Mouse (Mus musculus) heart, postnatal 36 days (tissue): ENCODE results near the gene Hip1r. TPM values are rescaled to one million over a fixed set of nuclear protein-coding genes. Genes with fewer than 3 reads are reported as not detected.

ENCODE experiments used
- DNase-seq, 2 experiments: peaks; one replicate each; pipeline ENCODE4 v3.0.0; 2021 to 2022
- intact Hi-C: fragments of 180-260 bp; cut with DNase I; formaldehyde crosslinking; loops from one replicate; pipeline ENCODE4 v1.15.1; 2025
- total RNA-seq, 2 experiments: library from RNA; stranded (reverse); gene quantifications; 2 replicates each; pipeline ENCODE4 v1.2.3; 2021

Hip1r gene
- total RNA-seq, 2 experiments from 2014 or later, result 8.6 to 17.0 TPM

GRCm38 (mm10) chr5:124029220-124030035 lies 56.0 kb downstream of the Hip1r start:
- intact Hi-C loops, result loop anchor here (2.0 kb wide), 1 partner anchor 13 kb away; no protein-coding TSS in a partner anchor
- DNase-seq, result peak in 1 of 2 experiments; percentile 32

- DNase-seq, result no peak
- intact Hi-C loops, result loop anchor here (2.0 kb wide), 1 partner anchor 14 kb away; no protein-coding TSS in a partner anchor
Measured at GRCm38 (mm10) chr5:124030386-124031067, 57.1 kb downstream of the Hip1r start.

GRCm38 (mm10) chr5:124031068-124031955 lies 57.9 kb downstream of the Hip1r start:
- no peak for DNase-seq
- intact Hi-C loops, result loop anchor here (2.0 kb wide), 1 partner anchor 15 kb away; no protein-coding TSS in a partner anchor

- intact Hi-C loops, result no loop called here
Measured at GRCm38 (mm10) chr5:124032001-124032508, 58.6 kb downstream of the Hip1r start, which contains the start of gene Vps37b. Gene Vps37b (minus strand): TSS chr5:124032270.

GRCm38 (mm10) chr5:124034471-124034870 lies 61.0 kb downstream of the Hip1r start:
- intact Hi-C loops, result no loop called here
- DNase-seq, result no peak

More at GRCm38 (mm10) chr5:124032001-124032508, 58.6 kb downstream of the Hip1r start, which contains the start of gene Vps37b:
- DNase-seq, result peak; percentile 92 to 93

GRCm38 (mm10) chr5:124035406-124035805 lies 62.0 kb downstream of the Hip1r start:
- intact Hi-C loops, result no loop called here

GRCm38 (mm10) chr5:124035806-124036205 lies 62.4 kb downstream of the Hip1r start:
- intact Hi-C loops, result no loop called here
- no peak for DNase-seq

More at GRCm38 (mm10) chr5:124035406-124035805, 62.0 kb downstream of the Hip1r start:
- no peak for DNase-seq

- intact Hi-C loops, result no loop called here
- no peak for DNase-seq
Measured at GRCm38 (mm10) chr5:124036341-124036740, 62.9 kb downstream of the Hip1r start.

- intact Hi-C loops, result no loop called here
Measured at GRCm38 (mm10) chr5:124036836-124037235, 63.4 kb downstream of the Hip1r start.

GRCm38 (mm10) chr5:124039602-124040001 lies 66.2 kb downstream of the Hip1r start:
- intact Hi-C loops, result no loop called here
- DNase-seq, result no peak

More at GRCm38 (mm10) chr5:124036836-124037235, 63.4 kb downstream of the Hip1r start:
- DNase-seq, result no peak

- DNase-seq, result no peak
- intact Hi-C loops, result no loop called here
Measured at GRCm38 (mm10) chr5:124041097-124041496, 67.7 kb downstream of the Hip1r start.

- intact Hi-C loops, result no loop called here
- peak; percentile 53 to 69 for DNase-seq
Measured at GRCm38 (mm10) chr5:124043212-124043978, 70.0 kb downstream of the Hip1r start.

GRCm38 (mm10) chr5:124043999-124044398 lies 70.6 kb downstream of the Hip1r start:
- intact Hi-C loops, result no loop called here
- DNase-seq, result no peak

GRCm38 (mm10) chr5:124045453-124046010 lies 72.1 kb downstream of the Hip1r start:
- intact Hi-C loops, result loop anchor here (5.0 kb wide), 1 partner anchor 37 kb away; no protein-coding TSS in a partner anchor
- DNase-seq, result no peak

- no peak for DNase-seq
- intact Hi-C loops, result loop anchor here (5.0 kb wide), 1 partner anchor 35 kb away; no protein-coding TSS in a partner anchor
Measured at GRCm38 (mm10) chr5:124046741-124047401, 73.4 kb downstream of the Hip1r start.

- intact Hi-C loops, result loop anchor here (5.0 kb wide), 1 partner anchor 33 kb away; no protein-coding TSS in a partner anchor
- no peak for DNase-seq
Measured at GRCm38 (mm10) chr5:124049249-124050045, 76.0 kb downstream of the Hip1r start.
